Mouse (Mus musculus): ENCODE data around the gene Yars. TPM values are rescaled to one million over a fixed set of nuclear protein-coding genes. Genes with fewer than 3 reads are reported as not detected.

Gene Yars
- total RNA-seq (2015), result 9.4 and 12.5 TPM in 2 replicates
- total RNA-seq (2017), result 20.0 and 26.1 TPM in 2 replicates

DNA sequence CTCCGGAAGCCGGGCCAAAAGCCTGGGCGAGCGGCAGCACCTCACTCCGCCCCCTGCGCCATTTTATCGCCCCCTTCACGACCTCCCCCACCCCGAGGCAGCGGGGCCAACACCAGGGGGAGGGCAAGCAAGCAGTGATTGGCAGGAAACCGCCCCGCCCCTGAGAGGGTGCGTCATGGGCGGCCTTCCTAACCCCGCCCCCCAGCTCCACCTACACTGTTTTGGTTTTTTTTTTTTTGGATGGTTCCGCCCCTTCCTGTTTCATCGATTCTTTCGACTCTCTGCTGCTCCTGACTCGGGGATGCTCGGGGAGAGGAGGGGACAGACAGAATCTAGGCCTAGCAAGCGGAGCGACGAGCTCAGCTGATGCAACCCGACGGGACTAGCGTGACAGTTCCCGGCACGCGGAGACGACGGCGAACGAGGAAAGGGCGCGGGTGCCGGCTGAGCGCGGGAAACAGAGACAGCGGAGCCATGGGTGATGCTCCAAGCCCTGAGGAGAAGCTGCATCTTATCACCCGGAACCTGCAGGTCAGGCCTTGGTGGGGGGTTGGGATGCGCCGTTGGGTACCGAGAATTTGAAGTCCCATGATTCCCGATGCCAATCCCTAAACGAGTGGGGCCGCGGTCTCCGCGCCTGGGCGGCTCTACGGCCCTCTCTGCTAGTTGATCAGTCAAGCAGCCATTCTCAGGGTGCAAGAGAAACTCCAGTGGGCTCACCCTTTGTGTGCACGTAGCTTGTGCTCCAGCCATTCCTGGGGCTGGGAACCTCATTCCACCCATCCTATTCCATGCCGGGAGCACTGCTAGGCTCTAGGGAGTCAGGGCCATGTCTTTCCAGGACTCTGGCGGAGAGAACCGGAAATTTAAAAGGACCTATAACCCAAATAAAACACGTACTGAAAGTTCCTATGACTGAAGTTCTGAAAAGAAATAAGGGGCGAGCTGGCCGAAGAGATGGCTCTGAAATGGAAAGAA lies at the start of gene Yars, which contains the start of gene S100pbp:
TSS of gene Yars (plus strand) at position 219 of the 978 bp plus-strand sequence.
TSS of gene S100pbp (minus strand) at position 186 of the 978 bp plus-strand sequence.
- peak; percentile 95 for ATAC-seq (ENCODE audit: poor library complexity, severe bottlenecking)

DNA sequence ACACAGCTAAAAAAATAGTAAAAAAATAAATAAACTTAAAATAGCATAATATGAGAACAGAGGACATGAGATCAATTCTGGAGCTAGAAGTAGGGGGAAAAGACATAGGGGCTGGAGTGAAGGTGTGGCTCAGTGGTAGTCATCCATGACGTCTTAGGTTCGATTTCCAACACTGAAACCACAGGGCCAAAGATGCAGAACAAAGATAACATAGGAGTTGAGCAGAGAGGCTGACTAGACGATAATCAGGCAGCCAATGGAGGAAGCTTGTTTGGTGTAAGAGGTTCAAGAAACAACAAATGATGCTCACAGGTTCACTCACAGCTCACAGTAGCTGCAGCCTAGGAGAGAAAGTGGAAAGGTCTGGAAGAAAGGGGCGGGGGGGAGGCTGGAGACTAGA lies 48.8 kb upstream of the Yars start:
- ATAC-seq (ENCODE audit: poor library complexity, severe bottlenecking), result peak; percentile 43; the same call in 1 of the 2 replicates

GRCm38 (mm10) chr4:129141560-129142438 lies 47.8 kb upstream of the Yars start:
- ATAC-seq (ENCODE audit: poor library complexity, severe bottlenecking), result no peak

GRCm38 (mm10) chr4:129142439-129143045 lies 47.0 kb upstream of the Yars start:
- peak; percentile 80 for ATAC-seq (ENCODE audit: poor library complexity, severe bottlenecking)

- no peak for ATAC-seq (ENCODE audit: poor library complexity, severe bottlenecking)
Measured at GRCm38 (mm10) chr4:129143509-129143908, 46.1 kb upstream of the Yars start.

DNA sequence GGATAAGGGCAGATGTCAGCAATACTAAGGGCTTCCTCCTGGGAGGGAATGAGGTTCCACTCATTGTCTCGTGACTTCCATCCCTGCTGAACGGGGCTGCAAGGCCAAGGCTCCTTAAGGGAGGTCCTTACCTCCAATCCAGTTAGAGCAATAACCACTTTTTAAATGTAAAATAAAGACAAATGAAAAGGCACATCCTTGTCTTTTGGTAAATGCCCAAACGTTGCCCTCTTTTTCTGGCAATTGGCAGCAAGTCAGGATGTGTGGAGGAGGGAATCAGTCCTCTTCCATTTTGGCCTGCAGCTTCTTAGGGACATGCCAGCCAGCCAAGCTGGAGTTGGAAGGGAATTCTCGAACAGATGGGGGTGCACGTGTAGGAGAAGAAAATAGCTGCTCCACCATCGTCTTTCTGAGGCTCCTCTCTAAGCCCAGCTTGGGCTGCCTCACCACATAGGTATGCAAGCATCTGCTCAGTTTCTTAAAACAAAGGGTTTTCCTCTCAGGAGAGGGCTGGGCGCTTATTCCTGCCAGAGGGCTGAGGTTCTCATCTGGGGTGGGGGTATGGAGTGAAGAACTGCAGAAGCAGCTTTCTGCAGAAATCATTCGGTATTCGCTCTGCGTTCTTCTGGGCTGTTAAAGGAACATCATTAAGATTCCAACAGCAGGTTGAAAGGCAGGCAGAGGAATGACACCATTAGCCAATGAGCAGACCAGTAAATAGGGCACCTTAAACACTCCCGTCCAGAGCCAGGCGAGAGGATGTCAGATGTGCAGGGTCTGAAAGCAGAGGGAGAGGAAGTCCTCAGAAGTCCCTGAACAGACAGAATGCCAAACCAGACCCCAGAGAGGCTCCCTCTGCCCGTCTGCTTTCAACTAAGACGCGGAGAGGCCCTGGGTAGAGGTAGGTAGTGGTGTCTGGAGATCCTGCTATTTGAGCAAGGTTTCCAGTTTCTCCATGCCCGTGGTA lies 44.9 kb upstream of the Yars start:
- no peak for ATAC-seq (ENCODE audit: poor library complexity, severe bottlenecking)

- ATAC-seq (ENCODE audit: poor library complexity, severe bottlenecking), result no peak
Measured at GRCm38 (mm10) chr4:129145411-129145810, 44.1 kb upstream of the Yars start.

- no peak for ATAC-seq (ENCODE audit: poor library complexity, severe bottlenecking)
Measured at GRCm38 (mm10) chr4:129145943-129146342, 43.6 kb upstream of the Yars start.

- ATAC-seq (ENCODE audit: poor library complexity, severe bottlenecking), result no peak
Measured at GRCm38 (mm10) chr4:129146392-129146791, 43.2 kb upstream of the Yars start.

GRCm38 (mm10) chr4:129147552-129148103 lies 41.9 kb upstream of the Yars start:
- no peak for ATAC-seq (ENCODE audit: poor library complexity, severe bottlenecking)

DNA sequence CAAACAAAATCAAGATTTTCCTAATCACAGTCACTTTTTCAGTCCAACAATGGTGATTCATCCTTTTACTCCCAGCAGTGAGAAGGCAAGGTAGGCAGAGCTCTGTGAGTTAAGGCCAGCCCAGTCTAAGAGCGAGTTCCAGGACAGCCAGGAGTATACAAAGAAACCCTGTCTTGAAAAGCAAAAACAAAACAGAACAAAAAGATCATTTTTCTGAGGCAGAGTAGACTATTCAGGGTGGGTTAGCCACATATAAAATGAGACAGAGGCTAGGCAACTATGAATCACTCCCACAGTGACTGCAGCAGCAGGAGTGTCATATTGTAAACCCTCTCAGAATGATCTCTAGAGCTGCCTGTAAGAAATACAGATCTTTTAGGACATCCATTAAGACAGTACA lies 40.2 kb upstream of the Yars start:
- ATAC-seq (ENCODE audit: poor library complexity, severe bottlenecking), result no peak

- ATAC-seq (ENCODE audit: poor library complexity, severe bottlenecking), result no peak
Measured at GRCm38 (mm10) chr4:129151276-129151811, 38.2 kb upstream of the Yars start.

DNA sequence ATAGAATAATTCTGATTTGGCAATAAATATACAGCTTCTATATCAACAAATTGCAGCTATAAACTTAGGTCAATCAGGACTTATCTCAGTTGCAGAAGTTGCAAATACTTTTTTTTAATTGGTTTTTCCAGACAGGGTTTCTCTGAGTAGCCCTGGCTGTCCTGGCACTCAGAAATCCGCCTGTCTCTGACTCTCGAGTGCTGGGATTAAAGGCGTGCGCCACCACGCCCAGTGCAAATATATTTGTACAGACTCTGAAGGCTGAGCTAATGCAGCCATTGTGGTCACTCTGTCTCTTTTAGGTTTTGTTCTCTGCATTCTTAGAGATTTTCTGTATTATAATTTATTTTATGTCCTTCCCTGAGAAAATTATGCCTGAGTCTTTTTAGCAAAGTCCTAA lies 32.0 kb upstream of the Yars start:
- ATAC-seq (ENCODE audit: poor library complexity, severe bottlenecking), result no peak

DNA sequence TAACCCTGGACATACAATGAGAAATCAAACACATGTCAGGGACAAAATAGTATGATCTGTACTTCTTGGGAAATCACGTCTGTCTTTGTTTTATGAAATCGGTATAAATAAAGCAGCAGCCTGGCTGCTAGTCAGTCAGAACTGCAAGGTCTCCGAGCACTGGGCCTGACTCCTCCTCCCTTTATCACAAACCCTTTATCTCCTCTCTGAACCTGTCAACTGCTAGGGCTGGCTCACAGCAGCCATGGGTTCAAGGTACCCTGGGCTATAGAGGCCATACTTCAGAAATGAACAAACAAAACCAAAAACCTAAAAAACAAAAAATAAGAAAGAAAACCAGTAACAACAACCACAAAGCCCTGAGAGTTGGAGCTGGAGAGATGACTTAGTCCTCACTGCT lies 31.0 kb upstream of the Yars start:
- ATAC-seq (ENCODE audit: poor library complexity, severe bottlenecking), result no peak

DNA sequence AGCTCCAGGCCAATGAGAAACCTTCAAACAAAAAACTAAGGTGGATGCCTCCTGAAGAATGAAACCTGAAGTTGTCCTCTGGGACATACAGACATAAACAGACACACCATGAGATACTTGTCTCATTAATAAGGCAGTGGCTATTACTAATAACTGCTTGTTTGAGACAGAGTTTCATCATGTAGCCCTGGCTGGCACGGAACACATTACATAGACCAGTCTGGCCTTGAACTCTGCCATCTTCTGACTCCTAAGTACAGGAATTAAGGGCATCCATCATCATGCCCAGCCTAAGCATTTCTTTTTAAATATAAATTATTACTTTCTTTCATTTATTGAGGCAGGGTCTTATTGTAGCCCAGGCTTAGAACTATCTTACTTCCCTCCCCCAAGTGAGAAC lies 28.5 kb upstream of the Yars start:
- ATAC-seq (ENCODE audit: poor library complexity, severe bottlenecking), result no peak

DNA sequence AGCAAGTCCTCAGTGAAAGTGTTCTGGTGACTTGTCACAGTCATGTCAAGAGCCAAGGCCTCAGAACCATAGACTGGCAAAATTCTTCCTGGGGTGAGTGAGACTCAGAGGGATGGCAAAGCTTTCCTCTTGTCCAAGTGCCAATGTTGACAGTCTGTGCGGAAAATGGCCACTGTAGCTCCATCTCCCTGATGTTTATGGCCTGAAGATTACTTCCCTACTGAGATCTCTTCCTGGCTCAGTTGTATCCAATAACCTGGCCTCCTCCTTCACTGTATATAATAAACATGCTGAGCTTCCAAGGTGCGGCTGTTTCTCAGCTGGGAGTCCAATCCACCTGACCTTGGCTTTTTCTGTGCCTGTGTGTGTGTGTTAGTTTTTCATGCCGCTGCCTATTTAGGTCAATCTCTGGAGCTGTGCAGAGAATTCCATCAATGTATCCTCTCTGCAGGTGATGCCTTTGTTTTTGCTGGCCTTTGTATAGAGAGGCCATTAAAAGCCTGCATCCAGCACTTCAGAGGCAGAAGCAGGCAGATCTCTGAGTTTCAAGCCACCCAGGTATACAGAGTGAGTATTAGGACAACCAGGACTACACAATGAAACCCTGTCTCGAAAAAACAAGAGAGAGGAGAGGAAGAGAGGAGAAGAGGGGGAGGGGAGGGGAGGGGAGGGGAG lies 27.8 kb upstream of the Yars start:
- ATAC-seq (ENCODE audit: poor library complexity, severe bottlenecking), result no peak

GRCm38 (mm10) chr4:129172529-129172928 lies 17.0 kb upstream of the Yars start:
- ATAC-seq (ENCODE audit: poor library complexity, severe bottlenecking), result no peak

DNA sequence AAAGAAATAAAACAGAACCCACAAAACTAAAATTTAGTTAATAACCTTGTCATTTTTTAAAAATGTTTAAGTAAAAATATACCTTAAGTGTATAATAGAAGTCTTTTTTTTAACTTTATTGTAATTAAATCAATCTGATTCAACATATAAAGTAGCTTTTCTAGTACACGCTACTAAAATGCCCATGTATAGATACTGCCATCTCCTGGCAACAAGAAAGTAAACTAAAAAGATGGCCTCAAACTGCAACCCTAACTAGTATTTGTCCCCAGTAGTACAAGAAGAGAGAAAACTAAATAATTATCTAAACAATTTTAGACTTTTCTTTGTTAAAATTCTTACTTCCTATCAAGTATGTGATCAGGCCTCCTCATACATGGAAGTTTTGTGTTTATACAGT lies 10.0 kb upstream of the Yars start:
- no peak for ATAC-seq (ENCODE audit: poor library complexity, severe bottlenecking)
